Mouse (Mus musculus): ENCODE measurements around the gene Adat3. TPM values are rescaled to one million over a fixed set of nuclear protein-coding genes. Genes with fewer than 3 reads are reported as not detected.
A peak's percentile ranks its signal among the peaks of the same experiment; 100 is the strongest.

Adat3 gene
- total and polyA plus RNA-seq, 2 experiments: 0.28 to 5.5 TPM

- H3K27me3 ChIP-seq (ENCODE audit: control insufficient read depth, insufficient read depth, low read length): no peaks in the 10 kb centered on the region
- H3K4me1 ChIP-seq (ENCODE audit: control insufficient read depth, insufficient read depth, low read length): peaks cover 9% of the 10 kb centered on the region
- H3K4me3 ChIP-seq (ENCODE audit: insufficient read depth, low read depth, low read length): peak overlapping the region; percentile 93
- peak overlapping the region; percentile 60 for H3K27ac ChIP-seq (replicated peaks; ENCODE audit: insufficient read depth, low read depth, low read length)
- no peak for DNase-seq (ENCODE audit: extremely low read depth, low read depth, low spot score)
- peaks cover 19% of the 10 kb centered on the region for H3K79me2 ChIP-seq (ENCODE audit: control insufficient read depth, insufficient read depth, low read length)
- WGBS: under 1% methylated on average over 90 of the region's 96 CpGs
- H3K36me3 ChIP-seq (ENCODE audit: control insufficient read depth, insufficient read depth, low read length): no peaks in the 10 kb centered on the region
- TF ChIP-seq POLR2A (IDR thresholded peaks at IDR 0.05; ENCODE audit: extremely low read depth, insufficient read depth, low read length): no peak
- no peak; the same call in 1 of the 2 replicates for TF ChIP-seq CTCF (IDR thresholded peaks at IDR 0.05; ENCODE audit: low read depth, low read length)
- peak overlapping the region; percentile 94 for H3K9ac ChIP-seq (ENCODE audit: low read depth, low read length)
Observed at GRCm38 (mm10) chr10:80576351-80577194, 26.1 kb upstream of the Adat3 start.

GRCm38 (mm10) chr10:80577195-80578130 lies 25.2 kb upstream of the Adat3 start, which contains the start of gene Klf16:
Gene Klf16 (minus strand): TSS chr10:80577321.
- TF ChIP-seq POLR2A (IDR thresholded peaks at IDR 0.05; ENCODE audit: extremely low read depth, insufficient read depth, low read length): peak; percentile 37
- no peak for TF ChIP-seq CTCF (IDR thresholded peaks at IDR 0.05; ENCODE audit: low read depth, low read length)
- under 1% methylated on average over 79 of the region's 97 CpGs for whole genome bisulfite sequencing
- Histone ChIP-seq H3K4me3 (ENCODE audit: insufficient read depth, low read depth, low read length) (peak within 1 kb of the TSS; percentile 93), H3K9ac (ENCODE audit: low read depth, low read length) (peak within 1 kb of the TSS; percentile 94), H3K36me3 (ENCODE audit: control insufficient read depth, insufficient read depth, low read length) (no peaks in the 10 kb centered on the region), H3K79me2 (ENCODE audit: control insufficient read depth, insufficient read depth, low read length) (peaks cover 16% of the 10 kb centered on the region), H3K27ac (replicated peaks; ENCODE audit: insufficient read depth, low read depth, low read length) (peak within 1 kb of the TSS; percentile 96), H3K27me3 (ENCODE audit: control insufficient read depth, insufficient read depth, low read length) (no peaks in the 10 kb centered on the region), H3K4me1 (ENCODE audit: control insufficient read depth, insufficient read depth, low read length) (peaks cover 9% of the 10 kb centered on the region)
- peak; percentile 81 for DNase-seq (ENCODE audit: extremely low read depth, low read depth, low spot score)

- peaks cover 16% of the 10 kb centered on the region for H3K79me2 ChIP-seq (ENCODE audit: control insufficient read depth, insufficient read depth, low read length)
- peak; percentile 60 for DNase-seq (ENCODE audit: extremely low read depth, low read depth, low spot score)
- H3K27me3 ChIP-seq (ENCODE audit: control insufficient read depth, insufficient read depth, low read length): no peaks in the 10 kb centered on the region
- peak overlapping the region; percentile 83 for H3K4me3 ChIP-seq (ENCODE audit: insufficient read depth, low read depth, low read length)
- under 1% methylated on average over 29 of the region's 29 CpGs for WGBS
- TF ChIP-seq CTCF (IDR thresholded peaks at IDR 0.05; ENCODE audit: low read depth, low read length) (peak; percentile 93), POLR2A (IDR thresholded peaks at IDR 0.05; ENCODE audit: extremely low read depth, insufficient read depth, low read length) (no peak)
- peaks cover 9% of the 10 kb centered on the region for H3K4me1 ChIP-seq (ENCODE audit: control insufficient read depth, insufficient read depth, low read length)
- no peaks in the 10 kb centered on the region for H3K36me3 ChIP-seq (ENCODE audit: control insufficient read depth, insufficient read depth, low read length)
- H3K27ac ChIP-seq (replicated peaks; ENCODE audit: insufficient read depth, low read depth, low read length): peak overlapping the region; percentile 66
- peak overlapping the region; percentile 44 for H3K9ac ChIP-seq (ENCODE audit: low read depth, low read length)
Observed at GRCm38 (mm10) chr10:80578131-80578750, 24.4 kb upstream of the Adat3 start.

GRCm38 (mm10) chr10:80578911-80579310 lies 23.8 kb upstream of the Adat3 start:
- WGBS: 7% methylated on average over 8 of the region's 8 CpGs
- TF ChIP-seq POLR2A (IDR thresholded peaks at IDR 0.05; ENCODE audit: extremely low read depth, insufficient read depth, low read length): no peak
- TF ChIP-seq CTCF (IDR thresholded peaks at IDR 0.05; ENCODE audit: low read depth, low read length): peak; percentile 63
- Histone ChIP-seq H3K4me3 (ENCODE audit: insufficient read depth, low read depth, low read length) (no peak overlapping the region), H3K27ac (replicated peaks; ENCODE audit: insufficient read depth, low read depth, low read length) (peak overlapping the region; percentile 7), H3K36me3 (ENCODE audit: control insufficient read depth, insufficient read depth, low read length) (no peaks in the 10 kb centered on the region), H3K4me1 (ENCODE audit: control insufficient read depth, insufficient read depth, low read length) (peaks cover 11% of the 10 kb centered on the region), H3K79me2 (ENCODE audit: control insufficient read depth, insufficient read depth, low read length) (peaks cover 16% of the 10 kb centered on the region), H3K27me3 (ENCODE audit: control insufficient read depth, insufficient read depth, low read length) (no peaks in the 10 kb centered on the region), H3K9ac (ENCODE audit: low read depth, low read length) (peak overlapping the region; percentile 48)
- peak; percentile 78 for DNase-seq (ENCODE audit: extremely low read depth, low read depth, low spot score)

GRCm38 (mm10) chr10:80583047-80583446 lies 19.6 kb upstream of the Adat3 start:
- Histone ChIP-seq H3K9ac (ENCODE audit: low read depth, low read length) (no peak overlapping the region), H3K27me3 (ENCODE audit: control insufficient read depth, insufficient read depth, low read length) (no peaks in the 10 kb centered on the region), H3K4me1 (ENCODE audit: control insufficient read depth, insufficient read depth, low read length) (peaks cover 21% of the 10 kb centered on the region), H3K4me3 (ENCODE audit: insufficient read depth, low read depth, low read length) (no peak overlapping the region), H3K79me2 (ENCODE audit: control insufficient read depth, insufficient read depth, low read length) (peaks cover 23% of the 10 kb centered on the region), H3K36me3 (ENCODE audit: control insufficient read depth, insufficient read depth, low read length) (no peaks in the 10 kb centered on the region), H3K27ac (replicated peaks; ENCODE audit: insufficient read depth, low read depth, low read length) (no peak overlapping the region)
- TF ChIP-seq CTCF (IDR thresholded peaks at IDR 0.05; ENCODE audit: low read depth, low read length) (no peak), POLR2A (IDR thresholded peaks at IDR 0.05; ENCODE audit: extremely low read depth, insufficient read depth, low read length) (no peak)
- WGBS: 85% methylated on average over 5 of the region's 5 CpGs
- DNase-seq (ENCODE audit: extremely low read depth, low read depth, low spot score): no peak
